Mouse (Mus musculus) neural tube, embryonic 15.5 days (tissue): Measurements from ENCODE around the gene 2010111I01Rik. TPM values are rescaled to one million over a fixed set of nuclear protein-coding genes. Genes with fewer than 3 reads are reported as not detected.
"Not testable (repeated sequence)": the region's sequence is repeated elsewhere in the genome, so short reads cannot be mapped to it uniquely, and the experiment has no call there.

Source experiments
- ATAC-seq: fragments of 200-750 bp; cut with Nextera tagmentation; 2 replicates; pipeline ENCODE4 v1.8.0; 2017; ENCODE audit warnings: mild to moderate bottlenecking, moderate TSS enrichment, moderate library complexity; ENCODE audit not compliant: low FRiP score
- H3K27ac ChIP-seq: fragments of 300-500 bp; sonication (generic); replicated peaks from 2 replicates; pipeline ENCODE4 v1.5.1; 2015; ENCODE audit warnings: mild to moderate bottlenecking, inconsistent platforms
- H3K27me3 ChIP-seq: fragments of 300-500 bp; sonication (generic); replicated peaks from 2 replicates; pipeline ENCODE4 v1.6.1; 2015; ENCODE audit warnings: inconsistent platforms
- H3K36me3 ChIP-seq: fragments of 300-500 bp; sonication (generic); 2 replicates; pipeline ENCODE4 v1.6.1; 2015; ENCODE audit warnings: inconsistent platforms
- H3K4me1 ChIP-seq: fragments of 300-500 bp; sonication (generic); 2 replicates; pipeline ENCODE4 v1.6.1; 2015; ENCODE audit warnings: inconsistent platforms
- H3K4me2 ChIP-seq: fragments of 300-500 bp; sonication (generic); 2 replicates; pipeline ENCODE4 v1.6.1; 2015; ENCODE audit warnings: inconsistent platforms, mild to moderate bottlenecking, moderate library complexity
- H3K4me3 ChIP-seq: fragments of 300-500 bp; sonication (generic); replicated peaks from 2 replicates; pipeline ENCODE4 v1.5.1; 2015; ENCODE audit warnings: mild to moderate bottlenecking, inconsistent platforms
- H3K9ac ChIP-seq: fragments of 300-500 bp; sonication (generic); replicated peaks from 2 replicates; pipeline ENCODE4 v1.6.1; 2015; ENCODE audit warnings: mild to moderate bottlenecking, inconsistent platforms
- H3K9me3 ChIP-seq: fragments of 300-500 bp; sonication (generic); replicated peaks from 2 replicates; pipeline ENCODE4 v1.6.1; 2016; ENCODE audit warnings: inconsistent platforms
- WGBS: fragments of 180-500 bp; shearing (Covaris S2); methylation state at CpG from one replicate; pipeline ENCODE4 v1.1.7; 2015; ENCODE audit warnings: mixed read lengths; 5-methylcytosine and 5-hydroxymethylcytosine counted together
- polyA plus RNA-seq: library from polyadenylated mRNA; unstranded; fragments of >200 nt; fragmentation: Nextera tagmentation; extraction: Ambion mirVana; gene quantifications from 2 replicates; pipeline ENCODE4 v1.2.1, GENCODE M21; 2015

The 2010111I01Rik gene
- polyA plus RNA-seq: 36.1 and 55.1 TPM in 2 replicates

DNA sequence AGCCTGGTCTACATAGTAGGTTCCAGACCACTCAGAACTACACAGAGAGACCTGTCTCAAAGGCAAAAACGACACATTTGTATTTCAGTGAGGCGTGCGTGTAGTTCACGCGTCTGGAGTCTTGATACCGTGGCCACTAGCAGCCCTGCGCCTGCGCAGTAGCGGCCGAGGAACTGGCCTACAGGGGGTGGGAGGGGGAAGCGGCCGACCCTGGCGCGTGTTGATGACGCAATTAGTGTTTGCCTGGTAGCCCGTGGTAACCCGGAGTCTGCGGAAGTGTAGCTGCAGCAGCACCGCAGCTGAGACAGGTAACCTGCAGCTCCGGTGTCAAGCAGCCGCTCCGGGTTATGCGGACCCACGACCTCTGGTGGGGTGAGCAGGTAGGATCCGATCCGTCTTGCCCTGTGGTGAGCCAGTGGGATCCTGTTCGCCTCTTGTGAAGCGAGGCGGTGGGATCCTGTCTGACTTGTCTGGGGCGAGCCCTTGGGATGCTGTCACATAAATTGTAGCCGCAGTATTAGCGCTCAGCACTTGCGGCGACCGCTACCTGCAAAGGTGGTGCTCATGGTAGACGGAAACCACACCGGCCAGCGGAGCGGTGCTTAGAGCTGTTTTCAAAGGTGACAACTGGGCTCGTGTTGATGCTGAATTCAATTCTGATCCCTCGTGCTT is at the start of gene 2010111I01Rik:
2010111I01Rik (plus strand) TSS at position 254 of the 672 bp plus-strand sequence.
- peak within 1 kb of the TSS; percentile 67 for H3K9ac ChIP-seq
- H3K27ac ChIP-seq: peak within 1 kb of the TSS; percentile 68
- under 1% methylated on average over 41 of the region's 41 CpGs for WGBS
- H3K4me1 ChIP-seq: peaks cover 11% of the 10 kb centered on the region
- ATAC-seq: peak; percentile 95
- no peaks in the 10 kb centered on the region for H3K27me3 ChIP-seq
- peak within 1 kb of the TSS; percentile 72 for H3K4me3 ChIP-seq
- H3K4me2 ChIP-seq: peak within 1 kb of the TSS; percentile 82
- H3K36me3 ChIP-seq: no peaks in the 10 kb centered on the region
- no peaks in the 10 kb centered on the region for H3K9me3 ChIP-seq

- Histone ChIP-seq H3K4me2 (no peak overlapping the region), H3K27ac (no peak overlapping the region), H3K9ac (no peak overlapping the region), H3K4me3 (no peak overlapping the region), H3K9me3 (no peaks in the 10 kb centered on the region), H3K27me3 (no peaks in the 10 kb centered on the region), H3K4me1 (no peaks in the 10 kb centered on the region), H3K36me3 (no peaks in the 10 kb centered on the region)
- WGBS: 65% methylated on average over 4 of the region's 4 CpGs
- ATAC-seq: no peak
These were observed 48.0 kb upstream of the 2010111I01Rik start for GRCm38 (mm10) chr13:62916675-62917074.

DNA sequence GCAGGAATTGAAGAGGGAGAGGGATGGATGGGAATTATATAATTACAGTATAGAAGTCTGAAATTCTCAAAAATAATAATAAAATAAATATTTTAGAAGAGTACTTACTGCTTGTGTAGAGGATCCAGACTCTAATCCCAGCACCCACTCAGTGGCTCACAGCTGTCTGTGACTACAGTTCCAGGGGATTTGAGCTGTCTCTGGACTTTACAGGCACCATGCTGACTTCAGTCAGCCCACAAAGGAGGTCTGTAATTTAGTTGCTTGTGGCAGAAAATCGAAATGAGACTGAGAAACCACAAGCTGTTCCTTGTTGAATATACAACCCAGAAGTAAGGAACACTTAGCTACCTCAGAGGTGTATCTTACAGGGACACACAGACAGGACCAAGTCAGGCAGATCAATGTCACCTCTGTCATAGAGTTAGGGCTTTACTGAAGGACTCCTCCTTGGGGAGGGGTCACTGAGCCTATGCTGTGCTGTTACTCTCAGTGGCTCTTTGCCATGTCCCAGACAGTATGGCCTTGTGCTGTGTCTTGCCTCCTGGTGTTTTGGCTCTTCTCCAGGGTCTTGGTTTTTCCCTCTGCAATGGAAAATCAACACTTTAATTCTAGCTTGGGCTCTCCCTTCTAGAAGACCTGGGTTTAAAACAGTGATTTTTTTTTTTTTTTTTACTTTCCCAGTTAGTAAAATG is 47.1 kb upstream of the 2010111I01Rik start:
- Histone ChIP-seq H3K27me3 (no peaks in the 10 kb centered on the region), H3K27ac (no peak overlapping the region), H3K4me1 (no peaks in the 10 kb centered on the region), H3K4me2 (no peak overlapping the region), H3K4me3 (no peak overlapping the region), H3K36me3 (no peaks in the 10 kb centered on the region), H3K9ac (no peak overlapping the region), H3K9me3 (no peaks in the 10 kb centered on the region)
- whole genome bisulfite sequencing: 45% methylated on average over 1 of the region's 1 CpGs
- peak; percentile 61; the same call in 1 of the 2 replicates for ATAC-seq

DNA sequence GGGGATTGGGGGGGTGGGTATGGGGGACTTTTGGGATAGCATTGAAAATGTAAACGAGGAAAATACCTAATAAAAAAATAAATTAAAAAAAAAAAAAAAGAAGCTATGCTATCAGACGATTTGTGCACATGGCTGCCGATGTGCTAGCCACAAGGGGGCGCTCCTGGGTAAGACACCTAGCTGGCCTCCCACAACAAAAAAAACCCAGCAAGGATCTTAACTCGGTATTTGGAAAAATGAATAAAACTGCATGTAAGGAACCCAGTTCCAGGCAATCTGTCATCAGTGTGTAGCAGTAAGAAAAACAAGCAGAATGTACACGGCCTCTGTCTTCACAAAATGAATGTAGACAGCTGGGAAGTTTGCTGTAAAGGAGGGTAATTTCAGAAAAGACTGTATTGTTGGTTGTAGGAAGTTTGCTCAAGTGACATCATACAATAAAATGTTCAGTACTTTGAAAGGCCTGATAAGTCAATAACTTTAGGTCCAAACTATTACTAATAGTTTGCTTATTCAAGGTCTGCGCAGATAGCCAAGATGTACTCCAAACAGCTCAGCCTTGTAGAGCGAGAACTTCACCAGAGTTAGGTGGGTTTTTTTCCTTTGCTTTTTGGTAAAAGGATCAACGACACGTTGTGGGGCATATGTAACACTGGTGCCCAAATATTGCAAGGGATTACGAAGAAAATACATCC is 44.9 kb upstream of the 2010111I01Rik start:
- ATAC-seq: no peak
- no peak overlapping the region for H3K4me3 ChIP-seq
- no peaks in the 10 kb centered on the region for H3K27me3 ChIP-seq
- no peak overlapping the region for H3K4me2 ChIP-seq
- H3K9me3 ChIP-seq: no peaks in the 10 kb centered on the region
- no peaks in the 10 kb centered on the region for H3K4me1 ChIP-seq
- no peaks in the 10 kb centered on the region for H3K36me3 ChIP-seq
- no peak overlapping the region for H3K27ac ChIP-seq
- 40% methylated on average over 11 of the region's 11 CpGs for WGBS
- H3K9ac ChIP-seq: no peak overlapping the region

- H3K4me1 ChIP-seq: no peaks in the 10 kb centered on the region
- H3K4me3 ChIP-seq: no peak overlapping the region
- 84% methylated on average over 3 of the region's 3 CpGs for WGBS
- H3K4me2 ChIP-seq: no peak overlapping the region
- H3K9me3 ChIP-seq: no peaks in the 10 kb centered on the region
- no peaks in the 10 kb centered on the region for H3K27me3 ChIP-seq
- no peaks in the 10 kb centered on the region for H3K36me3 ChIP-seq
- no peak for ATAC-seq
- no peak overlapping the region for H3K9ac ChIP-seq
- no peak overlapping the region for H3K27ac ChIP-seq
These were observed 42.0 kb upstream of the 2010111I01Rik start for GRCm38 (mm10) chr13:62922645-62923044.

DNA sequence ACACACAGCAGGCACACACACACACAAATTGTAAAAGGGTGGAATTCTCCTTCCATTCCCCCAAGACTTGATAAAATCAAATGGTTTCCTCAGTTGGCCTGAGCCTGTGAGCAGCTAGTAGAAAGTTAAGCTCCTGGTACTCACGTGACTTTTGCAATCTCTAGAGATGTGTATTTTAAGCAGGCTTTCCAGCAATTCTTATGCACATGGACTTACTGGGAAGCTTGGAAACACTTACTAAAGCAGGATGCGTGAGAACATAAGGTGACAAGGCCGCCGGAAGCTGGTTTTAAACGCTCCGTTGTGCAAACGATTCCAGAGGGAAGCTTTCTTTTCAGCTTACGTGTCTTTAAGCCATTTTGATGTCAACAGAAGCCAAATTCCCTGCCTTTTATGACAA is 41.5 kb upstream of the 2010111I01Rik start:
- Histone ChIP-seq H3K4me2 (no peak overlapping the region), H3K9me3 (no peaks in the 10 kb centered on the region), H3K27ac (no peak overlapping the region), H3K4me1 (no peaks in the 10 kb centered on the region), H3K27me3 (no peaks in the 10 kb centered on the region), H3K36me3 (no peaks in the 10 kb centered on the region), H3K9ac (no peak overlapping the region), H3K4me3 (no peak overlapping the region)
- WGBS: 72% methylated on average over 8 of the region's 8 CpGs
- ATAC-seq: no peak

DNA sequence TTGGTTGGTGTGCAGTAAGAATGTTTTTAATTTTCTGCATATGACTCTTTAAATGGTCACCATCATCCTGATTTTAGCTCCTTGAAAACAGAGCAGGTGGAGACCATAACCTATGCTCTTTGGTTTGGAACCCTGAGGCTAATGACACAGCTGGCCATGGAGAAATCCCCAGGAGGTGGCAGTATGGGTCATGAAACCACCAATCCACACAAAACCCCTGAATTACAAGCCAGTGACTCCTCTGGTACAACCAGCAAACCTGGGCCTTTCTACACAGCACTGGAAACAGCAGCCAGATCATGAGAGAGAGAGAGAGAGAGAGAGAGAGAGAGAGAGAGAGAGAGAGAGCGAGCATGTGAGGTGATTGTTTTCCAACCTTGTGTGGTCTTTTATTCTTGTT is 38.2 kb upstream of the 2010111I01Rik start:
- Histone ChIP-seq H3K9me3 (no peaks in the 10 kb centered on the region), H3K9ac (no peak overlapping the region), H3K4me1 (no peaks in the 10 kb centered on the region), H3K36me3 (no peaks in the 10 kb centered on the region), H3K4me2 (no peak overlapping the region), H3K4me3 (no peak overlapping the region), H3K27me3 (no peaks in the 10 kb centered on the region), H3K27ac (no peak overlapping the region)
- ATAC-seq: 0 out of 2 replicates have a peak, but pooled peaks have one; percentile 33
- 75% methylated on average over 1 of the region's 1 CpGs for WGBS

- Histone ChIP-seq H3K27me3 (no peaks in the 10 kb centered on the region), H3K27ac (no peak overlapping the region)
- WGBS: 89% methylated on average over 1 of the region's 1 CpGs
These were observed 37.2 kb upstream of the 2010111I01Rik start for GRCm38 (mm10) chr13:62927470-62927869.

DNA sequence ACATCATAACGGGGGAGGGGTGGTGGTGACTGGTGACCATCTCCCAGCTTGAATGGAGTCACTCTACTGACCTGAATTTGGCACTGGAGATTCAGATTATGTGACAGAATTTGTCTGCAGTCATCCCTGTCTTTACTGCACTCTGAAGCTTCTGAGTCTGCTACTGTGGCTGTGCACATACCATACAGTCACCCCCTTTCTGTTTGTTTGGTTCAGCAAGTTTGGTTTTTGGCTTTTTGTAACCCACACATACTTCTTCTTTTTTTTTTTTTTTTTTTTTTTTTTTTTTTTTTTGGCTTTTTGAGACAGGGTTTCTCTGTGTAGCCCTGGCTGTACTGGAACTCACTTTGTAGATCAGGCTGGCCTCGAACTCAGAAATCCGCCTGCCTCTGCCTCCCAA is 35.5 kb upstream of the 2010111I01Rik start:
- not testable (repeated sequence) for H3K4me1 ChIP-seq, H3K4me2 ChIP-seq, H3K27me3 ChIP-seq, ATAC-seq, H3K9ac ChIP-seq, H3K9me3 ChIP-seq, H3K36me3 ChIP-seq, H3K4me3 ChIP-seq, H3K27ac ChIP-seq
- 92% methylated on average over 3 of the region's 3 CpGs for WGBS

More at GRCm38 (mm10) chr13:62927470-62927869, 37.2 kb upstream of the 2010111I01Rik start:
- no peak for ATAC-seq
- H3K4me3 ChIP-seq: no peak overlapping the region
- no peaks in the 10 kb centered on the region for H3K9me3 ChIP-seq
- no peaks in the 10 kb centered on the region for H3K36me3 ChIP-seq
- no peaks in the 10 kb centered on the region for H3K4me1 ChIP-seq
- H3K4me2 ChIP-seq: no peak overlapping the region
- no peak overlapping the region for H3K9ac ChIP-seq

DNA sequence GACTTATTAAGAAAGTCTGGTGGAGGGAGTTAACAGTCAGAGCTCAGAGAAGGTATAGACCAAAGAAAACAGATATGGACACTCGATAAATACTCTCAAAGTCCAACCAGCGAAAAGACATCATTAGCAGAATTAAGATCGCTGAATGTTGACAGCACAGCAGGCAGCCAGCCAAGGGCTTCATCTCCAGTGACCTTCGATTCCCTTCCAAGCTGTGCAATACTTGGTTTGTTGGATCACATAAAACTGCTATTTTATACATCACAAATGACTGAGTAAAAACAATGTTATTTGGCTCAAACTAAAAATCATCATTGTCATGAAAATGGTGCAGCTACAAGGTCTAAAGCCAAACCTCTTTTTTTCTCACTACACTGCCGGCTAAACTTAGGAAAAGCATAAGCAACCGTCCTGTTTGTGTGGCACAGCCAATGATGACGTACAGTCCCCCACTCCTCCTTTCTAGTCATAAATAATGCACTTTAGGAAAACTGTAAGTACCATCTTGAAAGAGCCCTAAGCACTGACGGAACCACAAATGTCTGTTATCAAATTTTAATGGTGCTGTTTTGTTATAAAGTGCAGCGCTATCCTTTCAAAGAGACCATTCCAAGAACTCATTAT is 34.8 kb upstream of the 2010111I01Rik start:
- WGBS: 72% methylated on average over 9 of the region's 9 CpGs
- Histone ChIP-seq H3K9me3 (no peaks in the 10 kb centered on the region), H3K27ac (no peak overlapping the region), H3K9ac (no peak overlapping the region), H3K4me2 (no peak overlapping the region), H3K36me3 (no peaks in the 10 kb centered on the region), H3K4me3 (no peak overlapping the region), H3K4me1 (no peaks in the 10 kb centered on the region), H3K27me3 (no peaks in the 10 kb centered on the region)
- peak; percentile 57; the same call in 1 of the 2 replicates for ATAC-seq

DNA sequence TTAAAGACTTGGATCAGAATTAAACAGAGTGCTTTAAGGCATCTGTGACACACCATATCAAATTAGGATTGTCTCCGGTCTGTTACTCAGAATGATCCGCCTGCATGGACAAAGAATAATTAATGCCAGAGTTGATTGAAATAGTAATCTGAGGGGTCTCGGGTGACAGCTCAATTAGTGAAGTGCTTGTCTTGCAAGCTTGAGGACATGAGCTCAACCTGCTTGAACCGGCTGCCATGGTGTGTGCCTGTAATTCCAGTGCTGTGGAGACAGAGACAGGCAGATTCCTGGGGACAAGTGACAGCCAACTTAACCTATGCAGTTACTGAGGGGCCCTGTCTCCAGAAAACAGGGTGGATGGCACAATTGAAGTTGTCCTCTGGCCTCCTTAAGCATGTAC is 32.2 kb upstream of the 2010111I01Rik start:
- ATAC-seq: no peak
- WGBS: 56% methylated on average over 4 of the region's 4 CpGs
- H3K27ac ChIP-seq: no peak overlapping the region
- no peak overlapping the region for H3K4me3 ChIP-seq
- no peaks in the 10 kb centered on the region for H3K36me3 ChIP-seq
- no peaks in the 10 kb centered on the region for H3K9me3 ChIP-seq
- H3K4me1 ChIP-seq: no peaks in the 10 kb centered on the region
- H3K4me2 ChIP-seq: no peak overlapping the region
- H3K27me3 ChIP-seq: no peaks in the 10 kb centered on the region
- no peak overlapping the region for H3K9ac ChIP-seq
